Mouse (Mus musculus) MEL (cell line): ENCODE results near the gene Icam1.

Source experiments
- CHD1 ChIP-seq: IDR thresholded peaks from 2 replicates; pipeline ENCODE4 v1.6.1; 2012; ENCODE audit warnings: low read depth, mild to moderate bottlenecking, inconsistent platforms, low read length, improper control_type of control experiment
- CHD2 ChIP-seq: IDR thresholded peaks from 2 replicates; pipeline ENCODE4 v1.6.1; 2011; ENCODE audit warnings: low read length, improper control_type of control experiment
- ELF1 ChIP-seq: IDR thresholded peaks from 2 replicates; pipeline ENCODE4 v1.6.1; 2014; ENCODE audit warnings: low read depth, mild to moderate bottlenecking, inconsistent platforms, low read length, improper control_type of control experiment, moderate library complexity
- ETS1 ChIP-seq: IDR thresholded peaks from 2 replicates; pipeline ENCODE4 v1.6.1; 2012; ENCODE audit warnings: low read depth, mild to moderate bottlenecking, inconsistent platforms, low read length, improper control_type of control experiment, moderate library complexity
- KAT2A ChIP-seq: conservative IDR thresholded peaks from 2 replicates; pipeline ENCODE4 v1.6.1; 2012; ENCODE audit warnings: low read depth, low read length, improper control_type of control experiment, inconsistent platforms
- POLR2A ChIP-seq, 2 experiments: IDR thresholded peaks; 2 replicates each; pipeline ENCODE4 v1.6.1; 2011 to 2012; ENCODE audit warnings: low read length in 2 of 2, mild to moderate bottlenecking in 2 of 2, control low read depth in 1 of 2, improper control_type of control experiment in 1 of 2, low read depth in 1 of 2, moderate library complexity in 1 of 2; ENCODE audit not compliant: control insufficient read depth in 1 of 2, insufficient read depth in 1 of 2, poor library complexity in 1 of 2
- RCOR1 ChIP-seq: IDR thresholded peaks from 2 replicates; pipeline ENCODE4 v1.6.1; 2012; ENCODE audit warnings: low read depth, mild to moderate bottlenecking, inconsistent platforms, low read length, improper control_type of control experiment
- TBP ChIP-seq: IDR thresholded peaks from 2 replicates; pipeline ENCODE4 v1.8.0; 2011; ENCODE audit warnings: low read depth, low read length, improper control_type of control experiment
- ZMIZ1 ChIP-seq: IDR thresholded peaks from 2 replicates; pipeline ENCODE4 v1.6.1; 2012; ENCODE audit warnings: low read depth, mild to moderate bottlenecking, inconsistent platforms, low read length, improper control_type of control experiment, moderate library complexity

GRCm38 (mm10) chr9:21075625-21076024 lies 59.8 kb downstream of the Icam1 start:
- TF ChIP-seq ELF1 = no peak
- TF ChIP-seq RCOR1 = no peak
- no peak for TF ChIP-seq ZMIZ1
- TF ChIP-seq ETS1 = no peak
- TF ChIP-seq POLR2A (IDR thresholded peaks at IDR 0.05; ENCODE audit: control insufficient read depth in 1 of 2, insufficient read depth in 1 of 2, low read depth in 1 of 2, low read length in 2 of 2, poor library complexity in 1 of 2) = peak in 1 of 2 experiments; percentile 12; a peak in 1 of 4 replicates
- no peak for TF ChIP-seq TBP
- TF ChIP-seq CHD1 = no peak
- no peak for TF ChIP-seq KAT2A
- TF ChIP-seq CHD2 = no peak
